Mouse (Mus musculus) C2C12 (cell line): Measurements from ENCODE around the gene Gm37240.

ENCODE experiments used
- CEBPB ChIP-seq: IDR thresholded peaks from one replicate; pipeline ENCODE4 v1.6.1; 2011; ENCODE audit warnings: low read depth, mild to moderate bottlenecking, control low read depth, moderate library complexity
- CTCF ChIP-seq: IDR thresholded peaks from one replicate; pipeline ENCODE4 v1.5.1; 2011; ENCODE audit not compliant: control insufficient read depth, insufficient read depth, insufficient read length
- FOSL1 ChIP-seq: IDR thresholded peaks from one replicate; pipeline ENCODE4 v1.8.0; 2011; ENCODE audit warnings: mild to moderate bottlenecking, low read length; ENCODE audit not compliant: poor library complexity, insufficient read depth, severe bottlenecking
- MAX ChIP-seq: IDR thresholded peaks from one replicate; pipeline ENCODE4 v1.6.1; 2011; ENCODE audit warnings: mild to moderate bottlenecking, control low read depth
- USF1 ChIP-seq: IDR thresholded peaks from one replicate; pipeline ENCODE4 v1.6.1; 2011; ENCODE audit warnings: low read depth, mild to moderate bottlenecking, control low read depth, moderate library complexity

- TF ChIP-seq CTCF (no peak), MAX (no peak), USF1 (no peak), FOSL1 (no peak), CEBPB (no peak)
Observed at GRCm38 (mm10) chr3:85923343-85923742, 36.0 kb upstream of the Gm37240 start.
